Mouse (Mus musculus): Measurements from ENCODE around the gene Fcna.

Fcna gene

GRCm38 (mm10) chr2:25608671-25609070 lies 19.2 kb downstream of the Fcna start:
- no peak for DNase-seq (ENCODE audit: low read depth, low spot score)

- peak; percentile 89 for DNase-seq (ENCODE audit: low read depth, low spot score)
Measured at GRCm38 (mm10) chr2:25607761-25608622, 19.8 kb downstream of the Fcna start, which contains the start of gene Rabl6. Gene Rabl6, minus strand, starts transcription at chr2:25608521.

- DNase-seq (ENCODE audit: low read depth, low spot score) = no peak
Measured at GRCm38 (mm10) chr2:25602526-25602925, 25.3 kb downstream of the Fcna start.

GRCm38 (mm10) chr2:25600037-25600436 lies 27.8 kb downstream of the Fcna start:
- no peak for DNase-seq (ENCODE audit: low read depth, low spot score)

- peak; percentile 59 for DNase-seq (ENCODE audit: low read depth, low spot score)
Measured at GRCm38 (mm10) chr2:25598749-25599148, 29.1 kb downstream of the Fcna start.

GRCm38 (mm10) chr2:25596765-25597510 lies 30.9 kb downstream of the Fcna start:
- DNase-seq (ENCODE audit: low read depth, low spot score) = no peak

- peak; percentile 41 for DNase-seq (ENCODE audit: low read depth, low spot score)
Measured at GRCm38 (mm10) chr2:25591863-25592262, 36.0 kb downstream of the Fcna start.

- DNase-seq (ENCODE audit: low read depth, low spot score) = no peak
Measured at GRCm38 (mm10) chr2:25588227-25588907, 39.5 kb downstream of the Fcna start.

- DNase-seq (ENCODE audit: low read depth, low spot score) = no peak
Measured at GRCm38 (mm10) chr2:25587290-25587689, 40.5 kb downstream of the Fcna start.

GRCm38 (mm10) chr2:25585601-25586000 lies 42.2 kb downstream of the Fcna start:
- no peak for DNase-seq (ENCODE audit: low read depth, low spot score)

GRCm38 (mm10) chr2:25584856-25585255 lies 43.0 kb downstream of the Fcna start:
- no peak for DNase-seq (ENCODE audit: low read depth, low spot score)

GRCm38 (mm10) chr2:25584152-25584551 lies 43.7 kb downstream of the Fcna start:
- no peak for DNase-seq (ENCODE audit: low read depth, low spot score)

GRCm38 (mm10) chr2:25583571-25583970 lies 44.3 kb downstream of the Fcna start:
- DNase-seq (ENCODE audit: low read depth, low spot score) = no peak

- no peak for DNase-seq (ENCODE audit: low read depth, low spot score)
Measured at GRCm38 (mm10) chr2:25583120-25583481, 44.7 kb downstream of the Fcna start.

GRCm38 (mm10) chr2:25582466-25583119 lies 45.2 kb downstream of the Fcna start:
- no peak for DNase-seq (ENCODE audit: low read depth, low spot score)

GRCm38 (mm10) chr2:25581901-25582301 lies 45.9 kb downstream of the Fcna start:
- DNase-seq (ENCODE audit: low read depth, low spot score) = no peak

GRCm38 (mm10) chr2:25581294-25581864 lies 46.5 kb downstream of the Fcna start, which contains the start of gene Ajm1:
Gene Ajm1, minus strand, starts transcription at chr2:25581757.
- peak; percentile 78 for DNase-seq (ENCODE audit: low read depth, low spot score)

GRCm38 (mm10) chr2:25580621-25581101 lies 47.2 kb downstream of the Fcna start:
- no peak for DNase-seq (ENCODE audit: low read depth, low spot score)

GRCm38 (mm10) chr2:25579737-25580460 lies 47.9 kb downstream of the Fcna start:
- DNase-seq (ENCODE audit: low read depth, low spot score) = peak; percentile 22

Measured in 3T3-L1 (cell line).